Mouse (Mus musculus): ENCODE measurements around the gene Cavin3. TPM values are rescaled to one million over a fixed set of nuclear protein-coding genes. Genes with fewer than 3 reads are reported as not detected.

The Cavin3 gene
- polyA plus RNA-seq, 2 experiments = 65.0 to 113 TPM

DNA sequence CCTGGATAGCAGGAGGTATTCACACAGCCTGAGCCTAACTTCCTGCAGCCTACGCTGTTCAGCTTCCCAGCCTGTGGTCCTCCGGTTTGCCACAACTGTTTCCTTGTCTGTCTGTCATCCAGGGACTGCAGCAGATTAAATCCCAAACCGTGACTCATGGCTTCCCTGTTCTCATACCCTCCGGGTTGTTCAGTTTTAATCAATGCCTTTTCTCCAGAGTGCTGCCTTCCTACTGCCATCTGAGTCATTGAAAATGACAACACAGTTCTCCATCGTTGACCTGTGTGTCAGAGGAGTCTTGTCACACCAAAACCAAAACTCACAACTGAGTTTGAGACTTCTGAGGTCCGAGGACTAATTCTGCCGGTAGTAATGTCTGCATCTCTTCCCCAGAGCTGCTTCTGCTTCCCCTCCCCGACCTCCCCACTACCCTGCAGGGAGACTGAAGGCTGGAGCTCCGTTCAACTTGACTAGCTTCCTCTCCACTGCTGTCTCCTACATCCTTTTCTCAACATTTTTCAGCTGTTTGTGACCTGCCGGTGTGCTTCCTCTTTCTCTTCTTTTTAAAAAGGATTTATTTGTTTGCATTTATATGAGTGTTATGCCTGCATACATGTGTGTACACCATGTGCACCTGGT is 16.9 kb upstream of the Cavin3 start:
- Histone ChIP-seq H3K9ac (ENCODE audit: low read depth, low read length, severe bottlenecking) (no peak overlapping the region), H3K4me2 (replicated peaks; ENCODE audit: low read depth, low read length, severe bottlenecking) (no peak overlapping the region), H3K4me1 (ENCODE audit: control insufficient read depth, insufficient read depth, low read length) (no peaks in the 10 kb centered on the region), H3K4me3 (replicated peaks; ENCODE audit: low read length) (no peak overlapping the region), H3K36me3 (ENCODE audit: control insufficient read depth, insufficient read depth, low read length) (no peaks in the 10 kb centered on the region), H3K9me3 (ENCODE audit: control insufficient read depth, low read length) (no peaks in the 10 kb centered on the region), H3K27me3 (ENCODE audit: control insufficient read depth, insufficient read depth, low read length) (no peaks in the 10 kb centered on the region), H3K27ac (replicated peaks; ENCODE audit: low read depth, low read length) (no peak overlapping the region)
- DNase-seq (ENCODE audit: low spot score) (no peak), ATAC-seq (ENCODE audit: low FRiP score, low read depth) (no peak)
- TF ChIP-seq POLR2A (IDR thresholded peaks at IDR 0.05; ENCODE audit: borderline replicate concordance, extremely low read depth, insufficient read depth, insufficient read length) = no peak
- 58% methylated on average over 10 of the region's 10 CpGs for WGBS

DNA sequence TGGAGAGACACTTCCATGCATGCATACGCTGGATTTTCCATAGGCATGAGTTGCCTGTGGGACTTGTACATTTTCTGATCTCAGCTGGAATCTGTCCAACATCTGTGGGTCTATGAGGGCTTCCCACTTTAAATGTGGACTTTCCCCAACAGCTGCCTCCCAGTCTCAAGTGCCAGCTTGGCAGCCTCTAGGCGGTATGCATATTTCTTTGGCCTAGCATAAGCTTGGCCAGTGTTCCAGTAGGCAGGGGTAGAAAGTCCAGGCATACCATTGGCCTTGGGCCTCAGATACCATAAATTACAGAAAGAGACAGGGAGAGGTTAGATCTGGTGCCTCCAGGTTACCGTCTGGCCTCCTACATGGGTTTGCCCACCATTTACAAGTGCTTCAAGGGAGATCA is 15.8 kb upstream of the Cavin3 start:
- ATAC-seq (ENCODE audit: low FRiP score, low read depth) = no peak
- no peaks in the 10 kb centered on the region for H3K9me3 ChIP-seq (ENCODE audit: control insufficient read depth, low read length)
- no peaks in the 10 kb centered on the region for H3K4me1 ChIP-seq (ENCODE audit: control insufficient read depth, insufficient read depth, low read length)
- no peak overlapping the region for H3K9ac ChIP-seq (ENCODE audit: low read depth, low read length, severe bottlenecking)
- no peak overlapping the region for H3K4me2 ChIP-seq (replicated peaks; ENCODE audit: low read depth, low read length, severe bottlenecking)
- WGBS = 76% methylated on average over 3 of the region's 3 CpGs
- no peak overlapping the region for H3K4me3 ChIP-seq (replicated peaks; ENCODE audit: low read length)
- no peak for TF ChIP-seq POLR2A (IDR thresholded peaks at IDR 0.05; ENCODE audit: borderline replicate concordance, extremely low read depth, insufficient read depth, insufficient read length)
- no peaks in the 10 kb centered on the region for H3K36me3 ChIP-seq (ENCODE audit: control insufficient read depth, insufficient read depth, low read length)
- DNase-seq (ENCODE audit: low spot score) = no peak
- no peaks in the 10 kb centered on the region for H3K27me3 ChIP-seq (ENCODE audit: control insufficient read depth, insufficient read depth, low read length)
- H3K27ac ChIP-seq (replicated peaks; ENCODE audit: low read depth, low read length) = no peak overlapping the region

DNA sequence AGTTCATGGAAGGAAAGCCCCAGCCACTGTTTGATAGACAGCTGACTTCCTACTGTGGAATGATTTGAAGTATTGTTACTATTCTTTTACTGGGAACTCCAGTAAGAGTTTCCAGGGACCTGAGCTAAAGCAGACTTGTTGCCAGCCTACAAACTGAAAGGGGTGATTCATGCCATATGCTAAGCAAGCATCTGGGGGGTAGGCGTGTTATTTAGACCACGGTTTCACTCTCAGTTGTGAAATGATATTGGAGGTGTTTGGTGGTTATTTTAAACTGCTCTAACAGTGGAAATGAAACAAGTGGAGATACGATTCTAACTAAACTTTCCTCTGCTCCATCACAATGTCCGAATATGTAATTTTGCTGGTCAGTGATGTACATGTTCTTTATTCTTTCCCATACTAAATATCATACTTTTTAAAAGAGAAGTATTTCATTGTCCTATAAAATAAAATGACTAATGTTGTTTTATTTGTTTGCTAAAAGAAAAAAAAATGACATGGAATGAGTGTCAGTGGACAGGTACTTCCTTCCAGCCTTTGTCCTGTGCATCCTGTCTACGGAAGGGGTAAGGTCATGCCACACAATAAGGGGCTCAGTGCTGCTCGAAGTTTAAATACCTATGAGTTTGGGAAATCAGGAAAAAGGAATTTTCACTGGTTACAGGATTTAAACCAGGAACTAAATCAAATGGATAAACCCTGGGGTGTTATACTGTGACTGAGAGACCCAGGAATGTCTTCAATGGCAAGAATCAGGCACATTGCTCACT is 5.2 kb upstream of the Cavin3 start:
- WGBS = 84% methylated on average over 6 of the region's 6 CpGs
- H3K9me3 ChIP-seq (ENCODE audit: control insufficient read depth, low read length) = no peaks in the 10 kb centered on the region
- no peak for TF ChIP-seq POLR2A (IDR thresholded peaks at IDR 0.05; ENCODE audit: borderline replicate concordance, extremely low read depth, insufficient read depth, insufficient read length)
- DNase-seq (ENCODE audit: low spot score) (no peak), ATAC-seq (ENCODE audit: low FRiP score, low read depth) (no peak)
- no peak overlapping the region for H3K4me2 ChIP-seq (replicated peaks; ENCODE audit: low read depth, low read length, severe bottlenecking)
- H3K4me1 ChIP-seq (ENCODE audit: control insufficient read depth, insufficient read depth, low read length) = 0 out of 2 replicates have a peak, but pooled peaks cover 5% of the 10 kb centered on the region
- H3K4me3 ChIP-seq (replicated peaks; ENCODE audit: low read length) = no peak overlapping the region
- no peak overlapping the region for H3K27ac ChIP-seq (replicated peaks; ENCODE audit: low read depth, low read length)
- no peaks in the 10 kb centered on the region for H3K27me3 ChIP-seq (ENCODE audit: control insufficient read depth, insufficient read depth, low read length)
- no peaks in the 10 kb centered on the region for H3K36me3 ChIP-seq (ENCODE audit: control insufficient read depth, insufficient read depth, low read length)
- no peak overlapping the region for H3K9ac ChIP-seq (ENCODE audit: low read depth, low read length, severe bottlenecking)

DNA sequence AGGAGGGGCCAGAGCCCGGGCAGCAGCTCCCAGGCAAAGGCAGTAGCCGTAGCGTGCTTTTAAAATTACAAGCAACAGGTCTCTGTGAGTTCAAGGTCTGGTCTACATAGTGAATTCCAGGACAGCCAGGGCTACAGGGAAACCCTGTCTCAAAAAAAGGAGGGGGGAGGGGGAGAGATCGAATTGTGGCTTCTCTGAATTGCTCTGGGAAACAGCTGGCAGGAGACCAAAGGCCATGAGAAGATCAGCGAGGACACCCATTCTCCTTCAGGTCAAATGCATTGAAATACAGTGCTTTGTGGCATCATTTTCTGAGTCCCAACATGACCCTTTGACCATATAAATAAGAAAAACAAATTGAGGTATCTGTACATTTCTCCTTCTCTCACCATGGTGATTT is 2.9 kb upstream of the Cavin3 start:
- Histone ChIP-seq H3K4me2 (replicated peaks; ENCODE audit: low read depth, low read length, severe bottlenecking) (no peak overlapping the region), H3K9ac (ENCODE audit: low read depth, low read length, severe bottlenecking) (no peak overlapping the region), H3K4me1 (ENCODE audit: control insufficient read depth, insufficient read depth, low read length) (0 out of 2 replicates have a peak, but pooled peaks cover 9% of the 10 kb centered on the region), H3K36me3 (ENCODE audit: control insufficient read depth, insufficient read depth, low read length) (no peaks in the 10 kb centered on the region), H3K4me3 (replicated peaks; ENCODE audit: low read length) (no peak overlapping the region), H3K9me3 (ENCODE audit: control insufficient read depth, low read length) (no peaks in the 10 kb centered on the region), H3K27me3 (ENCODE audit: control insufficient read depth, insufficient read depth, low read length) (no peaks in the 10 kb centered on the region), H3K27ac (replicated peaks; ENCODE audit: low read depth, low read length) (no peak overlapping the region)
- DNase-seq (ENCODE audit: low spot score) (no peak), ATAC-seq (ENCODE audit: low FRiP score, low read depth) (no peak)
- WGBS = 44% methylated on average over 5 of the region's 5 CpGs
- no peak for TF ChIP-seq POLR2A (IDR thresholded peaks at IDR 0.05; ENCODE audit: borderline replicate concordance, extremely low read depth, insufficient read depth, insufficient read length)

DNA sequence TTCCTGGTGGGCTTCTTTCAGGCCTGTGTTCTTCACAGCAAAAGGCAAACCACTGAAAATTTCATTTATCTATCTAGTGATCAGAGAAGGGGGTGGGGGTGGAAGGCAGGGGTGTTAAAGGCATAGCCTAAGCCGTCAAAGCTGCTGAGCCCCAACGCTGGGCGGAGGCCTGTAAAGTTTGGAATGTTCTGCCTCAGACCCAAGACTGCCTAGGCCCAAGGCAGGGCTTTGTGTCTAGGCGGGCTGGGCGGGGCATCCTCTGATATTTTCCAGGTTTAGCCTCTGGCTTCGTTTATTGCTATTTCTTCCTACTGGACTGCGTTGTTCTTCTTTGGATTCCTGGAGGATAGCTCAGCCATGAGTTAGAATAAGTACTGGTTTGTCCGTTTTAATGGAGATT is 326 bp upstream of the Cavin3 start:
- ATAC-seq (ENCODE audit: low FRiP score, low read depth) = peak; percentile 83
- Histone ChIP-seq H3K4me2 (replicated peaks; ENCODE audit: low read depth, low read length, severe bottlenecking) (peak overlapping the region; percentile 90), H3K36me3 (ENCODE audit: control insufficient read depth, insufficient read depth, low read length) (no peaks in the 10 kb centered on the region), H3K9ac (ENCODE audit: low read depth, low read length, severe bottlenecking) (peak overlapping the region; percentile 83), H3K27ac (replicated peaks; ENCODE audit: low read depth, low read length) (peak overlapping the region; percentile 89), H3K9me3 (ENCODE audit: control insufficient read depth, low read length) (no peaks in the 10 kb centered on the region), H3K4me1 (ENCODE audit: control insufficient read depth, insufficient read depth, low read length) (0 out of 2 replicates have a peak, but pooled peaks cover 9% of the 10 kb centered on the region), H3K27me3 (ENCODE audit: control insufficient read depth, insufficient read depth, low read length) (no peaks in the 10 kb centered on the region), H3K4me3 (replicated peaks; ENCODE audit: low read length) (peak overlapping the region; percentile 53)
- peak; percentile 81 for DNase-seq (ENCODE audit: low spot score)
- no peak for TF ChIP-seq POLR2A (IDR thresholded peaks at IDR 0.05; ENCODE audit: borderline replicate concordance, extremely low read depth, insufficient read depth, insufficient read length)
- 23% methylated on average over 8 of the region's 8 CpGs for WGBS

Measured in limb, embryonic 14.5 days (tissue).